ENCODE assay signal across 11 mouse cellular contexts in the genomic region with DNA sequence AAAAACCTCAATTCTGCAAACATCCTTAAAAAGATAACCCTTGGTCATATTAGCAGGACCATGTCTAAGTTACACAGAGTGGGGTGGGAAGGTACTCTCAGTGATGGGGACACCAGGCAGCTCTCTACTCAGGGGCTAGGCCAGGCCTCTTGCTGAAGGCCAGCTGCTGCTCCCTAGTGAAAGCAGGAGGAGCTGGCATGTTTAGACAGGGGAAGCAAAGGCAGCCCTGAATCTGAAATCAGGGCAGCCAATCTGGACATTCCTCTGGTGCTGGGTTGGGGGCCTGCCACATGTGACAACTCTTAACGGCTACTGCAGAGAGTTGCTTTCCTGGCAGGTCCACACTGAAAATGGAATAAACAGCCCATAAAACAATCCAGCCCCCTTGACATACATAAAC. TPM values are rescaled to one million over a fixed set of nuclear protein-coding genes. Genes with fewer than 3 reads are reported as not detected.
DNase-seq lines count a peak whose midpoint lies in the region; ATAC-seq and TF ChIP-seq lines count a peak whose summit lies in the region.
"Had no signal": no experiment of that assay in that cellular context is flagged by ENCODE, and none has a peak within 500 bp of the region (broad histone marks: within the 10 kb centered on the region; RNA-seq: fewer than 3 reads in every experiment).

No protein-coding gene starts in this region.

- no peak for TF ChIP-seq CTCF in hindbrain, postnatal 0 days (IDR thresholded peaks at IDR 0.05; ENCODE audit: low read depth)
- TF ChIP-seq CTCF in lung, postnatal 0 days (IDR thresholded peaks at IDR 0.05) = peak; percentile 31; the same call in 1 of the 2 replicates
- no peak for TF ChIP-seq CTCF in small intestine, adult 2 months (IDR thresholded peaks at IDR 0.05; ENCODE audit: extremely low read depth, insufficient read length, insufficient replicate concordance, low read depth, low read length)

- 54% methylated on average over 1 of the region's 1 CpGs for WGBS in embryonic facial prominence, embryonic 12.5 days
- WGBS in embryonic facial prominence, embryonic 10.5 days = 74% methylated on average over 1 of the region's 1 CpGs
- WGBS in hindbrain, postnatal 0 days = 38% methylated on average over 1 of the region's 1 CpGs
- 57% methylated on average over 1 of the region's 1 CpGs for WGBS in hindbrain, embryonic 16.5 days
- 33% methylated on average over 1 of the region's 1 CpGs for WGBS in lung, postnatal 0 days
- WGBS in small intestine, adult 2 months = 29% methylated on average over 1 of the region's 1 CpGs

- TF ChIP-seq POLR2A in small intestine, adult 2 months (IDR thresholded peaks at IDR 0.05; ENCODE audit: low read depth, low read length) = no peak

- H3K9me3 ChIP-seq in embryonic facial prominence, embryonic 12.5 days = no peaks in the 10 kb centered on the region
- no peaks in the 10 kb centered on the region for H3K9me3 ChIP-seq in embryonic facial prominence, embryonic 10.5 days
- no peaks in the 10 kb centered on the region for H3K9me3 ChIP-seq in hindbrain, postnatal 0 days (ENCODE audit: low read length)
- no peaks in the 10 kb centered on the region for H3K9me3 ChIP-seq in hindbrain, embryonic 16.5 days (ENCODE audit: control insufficient read depth, low read length)
- H3K9me3 ChIP-seq in lung, postnatal 0 days (ENCODE audit: low read length) = no peaks in the 10 kb centered on the region

- H3K4me3 ChIP-seq in embryonic facial prominence, embryonic 12.5 days = no peak overlapping the region
- no peak overlapping the region for H3K4me3 ChIP-seq in embryonic facial prominence, embryonic 10.5 days
- no peak overlapping the region for H3K4me3 ChIP-seq in hindbrain, postnatal 0 days (ENCODE audit: low read length)
- H3K4me3 ChIP-seq in hindbrain, embryonic 16.5 days (ENCODE audit: low read length) = no peak overlapping the region
- no peak overlapping the region for H3K4me3 ChIP-seq in lung, postnatal 0 days (ENCODE audit: low read depth, low read length)
- no peak overlapping the region for H3K4me3 ChIP-seq in small intestine, adult 2 months (ENCODE audit: low read depth, low read length)

- H3K4me1 ChIP-seq in embryonic facial prominence, embryonic 12.5 days = peaks cover 22% of the 10 kb centered on the region
- peaks cover 30% of the 10 kb centered on the region for H3K4me1 ChIP-seq in embryonic facial prominence, embryonic 10.5 days
- peaks cover 35% of the 10 kb centered on the region for H3K4me1 ChIP-seq in hindbrain, postnatal 0 days (ENCODE audit: insufficient read depth, low read length)
- peaks cover 37% of the 10 kb centered on the region for H3K4me1 ChIP-seq in hindbrain, embryonic 16.5 days (ENCODE audit: control insufficient read depth, insufficient read depth, low read depth, low read length)
- peaks cover 53% of the 10 kb centered on the region for H3K4me1 ChIP-seq in lung, postnatal 0 days (ENCODE audit: insufficient read depth, low read depth, low read length)
- peaks cover 42% of the 10 kb centered on the region for H3K4me1 ChIP-seq in small intestine, adult 2 months (ENCODE audit: control insufficient read depth, insufficient read depth, insufficient read length, low read length)

- no peaks in the 10 kb centered on the region for H3K27me3 ChIP-seq in embryonic facial prominence, embryonic 12.5 days
- no peaks in the 10 kb centered on the region for H3K27me3 ChIP-seq in embryonic facial prominence, embryonic 10.5 days (replicated peaks; ENCODE audit: low read depth, poor library complexity, severe bottlenecking)
- H3K27me3 ChIP-seq in hindbrain, postnatal 0 days (ENCODE audit: insufficient read depth, low read length) = no peaks in the 10 kb centered on the region
- H3K27me3 ChIP-seq in hindbrain, embryonic 16.5 days (replicated peaks; ENCODE audit: control insufficient read depth, insufficient read depth, low read length) = no peaks in the 10 kb centered on the region
- no peaks in the 10 kb centered on the region for H3K27me3 ChIP-seq in lung, postnatal 0 days (replicated peaks; ENCODE audit: insufficient read depth, low read length)
- no peaks in the 10 kb centered on the region for H3K27me3 ChIP-seq in small intestine, adult 2 months (ENCODE audit: control insufficient read depth, insufficient read depth, low read length)

- 0 out of 2 replicates have a peak overlapping the region, but pooled peaks have one; percentile 8 for H3K27ac ChIP-seq in embryonic facial prominence, embryonic 12.5 days
- no peak overlapping the region for H3K27ac ChIP-seq in embryonic facial prominence, embryonic 10.5 days (replicated peaks)
- H3K27ac ChIP-seq in hindbrain, postnatal 0 days = peak overlapping the region; percentile 58; the same call in 1 of the 2 replicates
- H3K27ac ChIP-seq in hindbrain, embryonic 16.5 days (ENCODE audit: low read depth, low read length) = no peak overlapping the region
- H3K27ac ChIP-seq in lung, postnatal 0 days (ENCODE audit: low read length) = peak overlapping the region; percentile 90
- peak overlapping the region; percentile 98 for H3K27ac ChIP-seq in small intestine, adult 2 months (ENCODE audit: insufficient read depth, low read depth, low read length)

- ATAC-seq in embryonic facial prominence, embryonic 12.5 days (ENCODE audit: insufficient number of reproducible peaks, insufficient read depth, low FRiP score, low TSS enrichment) = no peak
- ATAC-seq in hindbrain, postnatal 0 days = no peak
- ATAC-seq in hindbrain, embryonic 16.5 days = no peak
- no peak for ATAC-seq in lung, postnatal 0 days

- no peak overlapping the region for H3K4me2 ChIP-seq in embryonic facial prominence, embryonic 12.5 days (replicated peaks)
- no peak overlapping the region; the same call in 1 of the 2 replicates for H3K4me2 ChIP-seq in hindbrain, postnatal 0 days (ENCODE audit: low read depth, low read length)
- H3K4me2 ChIP-seq in hindbrain, embryonic 16.5 days (ENCODE audit: low read length) = no peak overlapping the region
- peak overlapping the region; percentile 43; the same call in 1 of the 2 replicates for H3K4me2 ChIP-seq in lung, postnatal 0 days (replicated peaks; ENCODE audit: low read depth, low read length)

- H3K36me3 ChIP-seq in embryonic facial prominence, embryonic 12.5 days = no peaks in the 10 kb centered on the region
- no peaks in the 10 kb centered on the region for H3K36me3 ChIP-seq in embryonic facial prominence, embryonic 10.5 days (replicated peaks)
- no peaks in the 10 kb centered on the region for H3K36me3 ChIP-seq in hindbrain, postnatal 0 days (ENCODE audit: insufficient read depth, low read length)
- H3K36me3 ChIP-seq in hindbrain, embryonic 16.5 days (ENCODE audit: control insufficient read depth, insufficient read depth, low read length) = no peaks in the 10 kb centered on the region
- H3K36me3 ChIP-seq in lung, postnatal 0 days (ENCODE audit: insufficient read depth, low read length) = no peaks in the 10 kb centered on the region
- H3K36me3 ChIP-seq in small intestine, adult 2 months (ENCODE audit: control insufficient read depth, insufficient read depth, low read length) = no peaks in the 10 kb centered on the region

- no peak for TF ChIP-seq EP300 in lung, postnatal 0 days (IDR thresholded peaks at IDR 0.05)

- no peak overlapping the region for H3K9ac ChIP-seq in embryonic facial prominence, embryonic 12.5 days
- H3K9ac ChIP-seq in hindbrain, postnatal 0 days (replicated peaks; ENCODE audit: low read length) = no peak overlapping the region
- no peak overlapping the region for H3K9ac ChIP-seq in hindbrain, embryonic 16.5 days (ENCODE audit: low read depth, low read length)
- no peak overlapping the region for H3K9ac ChIP-seq in lung, postnatal 0 days (replicated peaks; ENCODE audit: low read depth)

- no peak for DNase-seq in embryonic facial prominence, embryonic 10.5 days (ENCODE audit: low spot score)
- no peak for DNase-seq in hindbrain, postnatal 0 days (ENCODE audit: low spot score)
- no peak for DNase-seq in lung, postnatal 0 days (ENCODE audit: low spot score)
- no peak for DNase-seq in lung, postnatal 10 days
- DNase-seq in frontal cortex, postnatal 25 days (ENCODE audit: low spot score in 2 of 2) = no peak
- DNase-seq: thymus, adult 18-20 months had no signal

RNA-seq across cellular contexts. Expression of gene E030018B13Rik, which starts 7.5 kb away (rescaled TPM):
- not detected in 2 replicates for polyA plus RNA-seq in embryonic facial prominence, embryonic 12.5 days (2016; fragmentation: Nextera tagmentation; extraction: Ambion mirVana)
- polyA plus RNA-seq in embryonic facial prominence, embryonic 10.5 days (2016; fragmentation: Nextera tagmentation; extraction: Ambion mirVana) = not detected in 2 replicates
- not detected in 2 replicates for total RNA-seq in hindbrain, postnatal 0 days (2014; rRNA removed)
- polyA plus RNA-seq in hindbrain, postnatal 0 days (2015; fragmentation: Nextera tagmentation; extraction: Ambion mirVana) = not detected in 2 replicates
- polyA plus RNA-seq in hindbrain, embryonic 16.5 days (2015; fragmentation: Nextera tagmentation; extraction: Ambion mirVana) = not detected in 2 replicates
- 0.18 and 0.27 TPM in 2 replicates for polyA plus RNA-seq in lung, postnatal 0 days (2015; fragmentation: Nextera tagmentation; extraction: Ambion mirVana)
- not detected in 2 replicates for polyA plus RNA-seq in small intestine, adult 2 months (2012; rRNA removed)
- total RNA-seq: heart, postnatal 14 days had no signal
- polyA plus RNA-seq: forebrain, embryonic 14.5 days had no signal

RNA-seq across cellular contexts. Expression of gene Klf13, which starts 14.6 kb away (rescaled TPM):
- polyA plus RNA-seq in embryonic facial prominence, embryonic 12.5 days (2016; fragmentation: Nextera tagmentation; extraction: Ambion mirVana) = 21.3 and 21.4 TPM in 2 replicates
- 22.1 and 23.9 TPM in 2 replicates for polyA plus RNA-seq in embryonic facial prominence, embryonic 10.5 days (2016; fragmentation: Nextera tagmentation; extraction: Ambion mirVana)
- 30.7 and 34.0 TPM in 2 replicates for total RNA-seq in hindbrain, postnatal 0 days (2014; rRNA removed)
- 26.9 and 28.0 TPM in 2 replicates for polyA plus RNA-seq in hindbrain, postnatal 0 days (2015; fragmentation: Nextera tagmentation; extraction: Ambion mirVana)
- polyA plus RNA-seq in hindbrain, embryonic 16.5 days (2015; fragmentation: Nextera tagmentation; extraction: Ambion mirVana) = 22.1 and 23.9 TPM in 2 replicates
- 78.2 and 89.0 TPM in 2 replicates for polyA plus RNA-seq in lung, postnatal 0 days (2015; fragmentation: Nextera tagmentation; extraction: Ambion mirVana)
- polyA plus RNA-seq in small intestine, adult 2 months (2012; rRNA removed) = 22.2 and 55.1 TPM in 2 replicates

Comparison
In these comparisons a context has a peak if more than half of its experiments do, and no peak if none do; other contexts are left out.
1. H3K27ac ChIP-seq: peak in embryonic facial prominence, embryonic 12.5 days (single experiment), hindbrain, postnatal 0 days (single experiment), lung, postnatal 0 days (single experiment) and small intestine, adult 2 months (single experiment); none in embryonic facial prominence, embryonic 10.5 days (single experiment) and hindbrain, embryonic 16.5 days (single experiment).